Mouse (Mus musculus) spleen, postnatal 10 days (tissue): ENCODE data around the gene Tsx.
"Not testable (repeated sequence)": the region's sequence is repeated elsewhere in the genome, so short reads cannot be mapped to it uniquely, and the experiment has no call there.

Source experiments
- DNase-seq, 2 experiments: peaks; one replicate each; pipeline ENCODE4 v3.0.0; 2021 to 2022; ENCODE audit warnings: low spot score in 2 of 2

The Tsx gene

DNA sequence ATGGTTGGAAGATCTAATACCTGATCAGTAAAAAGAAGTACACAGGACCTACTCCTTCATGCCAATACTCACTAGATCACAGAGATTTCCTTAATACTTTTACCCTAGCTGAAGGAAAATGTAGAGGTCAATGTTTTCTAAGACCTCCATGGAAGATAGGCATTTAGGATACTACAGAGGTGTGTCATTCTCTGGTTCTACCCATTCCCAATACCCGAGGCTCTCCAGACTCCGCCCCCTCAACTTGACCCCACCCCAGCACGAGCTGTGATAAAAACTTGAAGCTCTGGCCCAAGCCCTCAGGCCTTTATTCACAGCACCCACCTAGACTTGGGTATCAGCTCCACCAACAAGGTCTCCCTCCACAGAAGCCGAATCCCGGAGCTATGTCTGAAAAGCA lies at the start of gene Tsx:
Tsx (plus strand) TSS at position 301 of the 400 bp plus-strand sequence.
- no peak for DNase-seq

DNA sequence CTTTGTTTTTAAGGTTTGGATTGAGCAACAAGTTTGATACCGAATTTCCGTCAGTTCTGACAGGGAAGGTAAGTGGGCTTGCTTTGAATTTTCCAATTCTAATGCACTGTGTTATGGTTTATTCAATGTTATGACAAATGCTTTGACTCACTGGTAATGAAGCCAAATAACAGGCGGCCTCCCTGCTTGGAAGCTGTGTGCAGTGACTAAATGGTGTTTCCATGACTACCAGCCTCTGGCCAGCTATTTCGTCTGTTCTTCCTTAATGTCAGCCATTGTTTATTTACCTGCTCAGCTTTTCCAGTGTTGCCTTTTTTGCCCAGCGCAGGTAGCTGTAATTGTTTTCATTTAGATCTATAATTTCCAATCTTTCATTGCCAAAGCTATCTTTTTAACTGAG lies 48.1 kb upstream of the Tsx start:
- no peak for DNase-seq

DNA sequence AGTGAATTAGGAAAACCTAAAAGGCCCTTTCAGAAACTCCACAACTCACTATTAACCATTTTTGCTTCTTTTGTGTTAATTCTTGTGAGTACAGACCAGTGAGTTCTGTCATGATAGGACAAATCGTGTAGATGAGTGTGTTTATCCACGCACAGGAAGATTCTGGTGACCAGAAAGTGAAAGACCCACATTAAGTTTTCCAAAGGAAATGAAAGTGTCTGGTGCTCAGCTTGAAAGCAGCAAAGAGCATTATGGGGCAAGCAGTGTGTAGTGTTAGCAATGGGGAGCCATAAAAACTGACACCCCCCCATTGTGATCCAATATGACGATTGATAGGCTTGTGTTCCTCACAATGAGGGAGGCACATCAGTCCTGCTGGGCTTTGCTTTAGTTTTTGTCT lies 45.6 kb upstream of the Tsx start:
- DNase-seq: no peak

DNA sequence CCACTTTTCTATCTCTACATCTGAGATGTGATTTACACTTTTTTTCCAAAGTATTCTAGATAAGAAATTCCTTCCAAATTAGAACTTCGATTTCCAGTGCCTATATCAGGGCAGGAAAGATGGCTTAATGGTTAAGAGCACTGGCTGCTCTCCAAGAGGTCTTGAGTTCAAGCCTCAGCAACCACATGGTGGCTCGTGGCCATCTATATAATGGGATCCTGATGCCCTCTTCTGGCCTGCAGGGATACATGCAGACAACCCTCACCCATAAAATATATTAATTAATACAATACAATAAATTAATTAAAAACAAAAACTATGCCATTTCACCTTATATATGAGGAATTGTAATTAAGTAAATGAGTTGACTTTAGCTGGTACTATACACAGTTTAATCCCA lies 43.0 kb upstream of the Tsx start:
- DNase-seq: no peak

DNA sequence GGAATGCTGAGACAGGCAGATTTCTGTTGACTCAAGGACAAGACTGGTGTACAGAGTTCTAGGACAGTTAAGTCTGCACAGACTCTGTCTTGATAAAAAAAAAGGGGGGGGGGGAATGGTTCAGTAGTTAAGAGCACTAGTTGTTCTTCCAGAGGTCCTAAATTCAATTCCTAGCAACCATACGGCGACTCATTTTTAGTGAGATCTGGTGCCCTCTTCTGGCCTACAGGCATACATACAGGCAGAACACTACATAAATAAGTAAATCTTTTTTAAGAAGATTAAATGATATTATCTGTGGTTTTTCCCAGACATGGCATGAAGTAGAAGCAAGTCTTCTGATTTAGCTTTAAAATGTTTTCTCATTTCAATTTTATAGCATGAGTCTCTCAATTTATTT lies 42.6 kb upstream of the Tsx start:
- no peak for DNase-seq

DNA sequence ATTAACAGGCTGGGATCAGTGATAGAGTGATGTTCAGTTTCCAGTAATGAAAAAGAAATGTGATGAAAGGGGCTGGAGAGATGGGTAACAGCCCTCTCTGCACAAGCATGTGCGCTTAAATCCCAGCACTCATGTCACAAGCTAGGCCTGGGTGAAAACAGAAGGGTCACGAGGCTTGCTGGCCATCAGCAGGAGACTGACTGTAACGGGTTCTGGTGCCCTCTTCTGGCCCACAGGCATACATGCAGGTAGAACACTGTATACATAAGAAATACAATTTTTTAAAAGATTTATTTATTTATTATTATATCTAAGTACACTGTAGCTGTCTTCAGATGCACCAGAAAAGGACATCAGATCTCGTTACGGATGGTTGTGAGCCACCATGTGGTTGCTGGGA lies 40.0 kb upstream of the Tsx start:
- DNase-seq: peak in 1 of 2 experiments; percentile 9

DNA sequence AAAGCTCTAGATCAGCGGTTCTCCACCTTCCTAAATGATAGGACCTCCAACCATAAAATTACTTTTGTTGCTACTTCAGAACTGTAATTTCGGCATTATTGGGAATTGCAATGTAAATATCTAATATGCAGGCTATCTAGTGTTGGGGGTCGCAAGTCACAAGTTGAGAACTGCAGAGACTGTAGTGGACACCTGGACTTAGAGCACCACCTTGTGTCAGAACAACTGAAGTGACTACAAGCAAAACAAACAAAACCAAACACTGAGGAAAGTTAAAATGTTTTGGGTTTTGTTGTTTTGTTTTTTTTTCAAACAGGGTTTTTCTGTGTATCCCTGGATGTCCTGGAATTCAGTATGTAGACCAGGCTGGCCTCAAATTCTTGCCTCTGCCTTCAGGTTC lies 29.7 kb upstream of the Tsx start:
- no peak for DNase-seq

DNA sequence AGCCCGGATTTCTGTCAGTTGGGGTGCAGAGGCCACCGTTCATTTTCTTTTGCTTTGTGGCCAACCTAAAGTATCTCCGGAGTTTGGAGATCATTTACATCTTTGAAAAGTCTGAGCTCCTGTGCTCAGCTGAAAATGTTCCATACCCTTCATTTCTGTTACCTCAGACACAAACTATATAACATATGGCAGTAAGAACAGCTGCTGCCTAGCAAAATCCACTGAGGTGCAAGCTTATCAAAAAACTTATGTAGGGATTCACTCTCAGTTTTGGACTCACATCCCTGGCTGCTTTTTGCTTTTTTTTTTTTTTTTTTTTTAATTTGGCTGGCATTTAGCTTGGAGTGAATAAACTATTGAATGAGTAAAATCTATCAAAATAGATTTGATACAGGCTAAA lies 26.1 kb upstream of the Tsx start:
- no peak for DNase-seq

DNA sequence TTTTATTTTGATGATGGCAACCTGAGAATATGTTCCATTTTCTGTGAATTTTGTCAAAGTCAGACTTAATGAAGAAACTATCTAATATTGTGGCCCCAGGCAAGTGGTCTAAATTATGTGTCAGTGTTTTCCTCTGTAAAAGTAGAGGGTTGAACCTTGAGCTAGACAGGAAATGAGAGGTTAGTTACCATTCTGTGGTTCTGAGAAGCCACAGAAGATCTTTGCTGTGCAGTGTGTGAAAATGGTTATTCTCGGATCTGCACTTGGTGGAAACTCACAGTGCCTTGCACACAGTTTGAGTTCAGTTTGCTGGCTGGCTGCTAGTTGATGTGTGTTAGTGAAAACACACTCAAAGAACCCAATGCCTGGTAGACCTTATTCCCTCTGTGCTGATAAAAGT lies 20.4 kb upstream of the Tsx start:
- DNase-seq: no peak

DNA sequence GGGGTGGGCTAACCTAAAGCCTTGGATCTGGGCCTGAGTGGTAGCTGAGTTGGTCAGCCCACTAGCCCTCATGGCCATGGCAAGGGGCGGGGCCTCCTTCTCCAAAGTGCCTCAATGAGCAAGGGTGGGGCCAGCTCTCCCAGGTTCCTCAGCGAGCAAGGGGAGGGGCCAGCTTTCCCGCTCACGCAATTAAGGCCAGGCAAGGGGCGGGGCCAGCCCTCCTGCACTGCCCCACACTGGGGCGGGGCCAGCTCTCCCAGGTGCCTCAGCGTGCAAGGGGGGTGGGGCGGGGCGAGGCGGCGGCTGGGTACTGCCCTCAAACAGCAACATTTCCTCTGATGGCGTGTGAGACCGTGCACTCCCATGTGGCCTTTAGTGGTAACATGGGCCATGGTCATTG lies 9.2 kb upstream of the Tsx start:
- no peak for DNase-seq

DNA sequence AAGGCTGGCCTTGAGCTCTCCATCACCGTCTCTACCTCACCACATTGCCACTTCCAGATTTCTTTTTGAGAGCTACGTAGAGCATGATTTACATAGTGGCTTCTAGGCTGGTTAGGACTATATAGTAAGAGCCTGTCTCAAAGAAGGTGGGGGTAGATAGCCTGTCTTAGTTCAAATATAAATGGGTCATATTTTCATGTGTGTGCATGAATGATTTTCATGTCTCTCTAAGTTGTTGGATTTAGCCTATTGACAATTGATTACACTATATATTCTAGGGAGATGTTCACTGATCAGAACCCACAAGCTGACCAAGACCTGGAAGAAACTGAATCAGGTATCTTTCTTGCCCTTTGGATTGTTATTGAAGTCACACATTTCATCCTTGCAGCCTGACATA lies 7.4 kb downstream of the Tsx start, which contains the start of gene Gm26992:
Gm26992 (plus strand) TSS at position 301 of the 400 bp plus-strand sequence.
- DNase-seq: no peak

DNA sequence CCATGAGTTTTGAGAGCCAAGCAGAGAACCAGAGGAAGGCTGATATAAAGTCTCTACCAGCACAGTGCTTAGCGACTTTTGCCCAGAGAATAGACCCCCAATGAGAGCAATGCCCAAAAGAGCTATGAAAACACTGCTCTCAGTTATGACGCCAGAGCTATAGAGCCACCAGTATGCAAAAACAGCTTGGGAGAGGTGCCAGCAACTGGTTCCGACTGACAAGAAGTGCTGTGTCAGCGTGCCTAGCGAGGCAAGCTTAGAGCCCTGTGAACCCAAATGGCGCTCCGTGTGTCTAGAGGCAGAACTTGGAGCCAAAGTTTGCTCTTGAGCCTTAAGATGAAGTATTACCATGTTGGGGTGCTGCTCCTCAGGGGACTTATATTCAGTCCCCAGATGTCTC lies 13.4 kb downstream of the Tsx start:
- no peak for DNase-seq

DNA sequence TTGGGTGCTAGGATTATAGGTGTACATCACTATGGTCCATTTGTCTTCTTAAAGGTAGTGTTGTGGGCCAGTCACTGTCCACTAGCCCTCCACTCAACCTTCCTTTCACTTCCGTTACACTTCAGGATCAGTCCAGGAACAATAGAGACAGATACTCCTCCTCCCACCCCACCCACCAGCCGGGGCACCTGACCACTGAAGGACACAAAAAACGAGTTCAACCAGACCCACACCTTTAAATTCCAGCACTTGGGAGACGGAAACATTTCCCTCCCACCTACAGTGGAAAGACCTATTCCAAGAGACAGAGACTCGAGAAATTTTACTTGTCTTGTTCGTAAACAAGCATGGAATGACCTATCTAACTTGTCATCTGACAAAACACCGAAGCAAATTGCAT lies 18.0 kb downstream of the Tsx start:
- DNase-seq: no peak

DNA sequence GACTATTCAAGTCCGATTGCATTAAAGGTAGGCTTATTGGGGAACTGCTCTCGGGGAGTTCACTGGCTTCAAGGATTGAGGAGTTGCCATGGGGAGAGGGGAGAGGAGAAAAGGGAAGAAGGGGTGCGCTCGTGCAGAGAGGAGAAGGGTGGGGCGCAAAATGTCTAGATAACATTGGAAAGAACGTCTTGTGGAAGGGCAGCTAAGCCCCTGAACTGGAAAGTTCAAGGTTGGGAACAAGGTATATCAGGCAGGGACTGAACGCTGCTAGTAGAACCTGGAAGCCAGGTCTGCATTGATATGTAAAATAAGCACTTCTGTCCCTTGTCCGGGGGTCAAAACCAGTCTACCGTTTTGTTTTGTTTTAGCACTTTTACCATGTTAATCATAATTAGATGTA lies 23.8 kb downstream of the Tsx start:
- no peak for DNase-seq

DNA sequence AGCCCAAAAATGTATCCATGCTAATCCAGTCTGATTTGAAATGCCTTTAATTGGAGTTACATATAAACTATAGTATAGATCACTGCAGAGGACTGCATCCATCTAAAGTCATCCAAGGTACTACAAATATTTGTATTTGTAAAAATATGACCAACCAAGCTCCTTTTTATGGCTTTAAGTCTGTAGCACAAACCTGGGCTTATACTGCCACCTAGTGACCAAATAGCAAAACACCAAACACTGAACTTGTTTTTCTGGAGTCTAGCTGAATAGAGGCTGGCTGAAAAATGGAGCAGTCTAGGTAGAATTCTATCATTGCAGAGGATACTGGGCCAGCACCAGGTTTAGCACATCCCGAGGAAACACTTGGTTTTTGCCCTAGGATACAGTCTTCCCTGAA lies 26.5 kb downstream of the Tsx start:
- no peak for DNase-seq

DNA sequence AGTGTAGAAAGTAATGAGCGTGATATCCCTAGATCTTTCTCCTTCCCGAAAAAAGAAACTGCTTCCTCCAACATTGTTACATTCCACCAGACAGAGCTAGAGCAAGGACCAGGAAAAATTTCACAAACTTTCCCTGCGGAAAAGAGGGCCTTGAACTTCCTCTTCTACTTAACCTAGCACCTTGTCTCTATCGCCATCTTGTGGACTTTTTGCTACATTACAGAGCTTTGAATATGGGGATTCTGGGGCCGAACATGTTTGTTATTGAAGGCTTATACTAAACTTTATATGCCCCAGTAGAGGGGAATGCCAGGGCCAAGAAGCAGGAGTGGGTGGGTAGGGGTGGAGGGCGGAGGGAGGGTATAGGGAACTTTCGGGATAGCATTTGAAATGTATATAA lies 29.5 kb downstream of the Tsx start:
- no peak for DNase-seq

DNA sequence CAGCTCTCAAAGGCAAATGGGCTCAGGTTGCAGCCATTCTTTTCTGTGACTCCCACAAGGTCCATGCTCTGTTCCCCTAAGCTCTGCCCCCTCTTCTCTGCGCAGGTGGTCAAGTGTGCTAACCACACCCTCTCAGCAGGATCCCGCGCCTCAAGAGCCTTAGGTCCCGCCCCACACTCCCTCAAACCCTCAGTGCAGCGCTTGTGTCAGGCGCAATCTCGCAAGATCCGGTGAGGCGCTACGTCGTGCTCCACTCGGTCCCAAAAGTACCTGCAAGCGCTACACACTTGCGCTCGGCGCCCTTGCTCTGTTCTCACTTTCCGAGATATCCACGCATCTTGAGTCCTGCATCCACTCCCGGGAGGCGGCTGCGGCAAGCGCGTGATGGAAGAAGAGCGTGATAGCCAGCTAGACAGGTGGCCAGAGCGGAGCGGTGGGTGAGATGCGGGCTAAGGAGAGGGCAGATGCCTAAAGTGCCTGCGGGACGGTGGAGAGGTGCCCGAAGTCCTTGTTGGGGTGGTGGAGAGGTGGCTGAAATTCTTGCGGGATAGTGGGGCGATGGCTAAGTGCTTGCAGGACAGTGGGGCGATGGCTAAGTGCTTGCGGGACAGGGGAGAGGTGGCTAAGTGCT lies 33.4 kb downstream of the Tsx start:
- peak; percentile 45 to 51 for DNase-seq

DNA sequence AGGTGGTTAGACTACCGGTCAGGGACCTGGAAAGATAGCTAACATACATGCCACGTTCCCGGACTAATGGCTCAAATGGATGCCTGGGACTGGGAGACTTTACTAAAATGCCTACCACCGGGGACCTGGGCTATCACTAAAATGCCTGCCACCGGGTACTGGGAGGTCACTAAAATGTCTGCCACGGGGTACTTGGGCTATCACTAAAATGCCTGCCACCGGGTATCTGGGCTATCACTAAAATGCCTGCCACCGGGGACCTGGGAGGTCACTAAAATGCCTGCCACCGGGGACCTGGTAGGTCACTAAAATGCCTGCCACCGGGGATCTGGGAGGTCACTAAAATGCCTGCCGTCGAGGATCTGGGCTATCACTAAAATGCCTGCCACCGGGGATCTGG lies 34.2 kb downstream of the Tsx start:
- peak in 1 of 2 experiments; percentile 23 for DNase-seq

DNA sequence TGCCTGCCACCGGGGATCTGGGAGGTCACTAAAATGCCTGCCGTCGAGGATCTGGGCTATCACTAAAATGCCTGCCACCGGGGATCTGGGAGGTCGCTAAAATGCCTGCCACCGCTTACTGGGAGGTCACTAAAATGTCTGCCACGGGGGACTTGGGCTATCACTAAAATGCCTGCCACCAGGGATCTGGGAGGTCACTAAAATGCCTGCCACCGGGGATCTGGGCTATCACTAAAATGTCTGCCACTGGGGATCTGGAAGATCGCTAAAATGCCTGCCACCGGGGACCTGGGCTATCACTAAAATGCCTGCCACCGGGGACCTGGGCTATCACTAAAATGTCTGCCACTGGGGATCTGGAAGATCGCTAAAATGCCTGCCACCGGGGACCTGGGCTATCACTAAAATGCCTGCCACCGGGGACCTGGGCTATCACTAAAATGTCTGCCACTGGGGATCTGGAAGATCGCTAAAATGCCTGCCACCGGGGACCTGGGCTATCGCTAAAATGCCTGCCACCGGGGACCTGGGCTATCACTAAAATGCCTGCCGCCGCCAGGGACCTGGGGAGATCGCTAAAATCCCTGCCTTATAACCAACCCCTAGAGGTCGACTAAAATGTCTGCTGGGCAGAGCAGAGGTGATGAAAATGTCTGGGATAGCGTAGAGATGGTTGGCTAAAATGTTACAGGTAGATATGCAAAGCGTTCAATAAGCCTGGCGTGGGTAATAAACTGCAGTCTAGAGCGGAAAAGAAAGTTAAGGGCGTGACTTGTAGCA lies 34.9 kb downstream of the Tsx start:
- DNase-seq: not testable (repeated sequence)

DNA sequence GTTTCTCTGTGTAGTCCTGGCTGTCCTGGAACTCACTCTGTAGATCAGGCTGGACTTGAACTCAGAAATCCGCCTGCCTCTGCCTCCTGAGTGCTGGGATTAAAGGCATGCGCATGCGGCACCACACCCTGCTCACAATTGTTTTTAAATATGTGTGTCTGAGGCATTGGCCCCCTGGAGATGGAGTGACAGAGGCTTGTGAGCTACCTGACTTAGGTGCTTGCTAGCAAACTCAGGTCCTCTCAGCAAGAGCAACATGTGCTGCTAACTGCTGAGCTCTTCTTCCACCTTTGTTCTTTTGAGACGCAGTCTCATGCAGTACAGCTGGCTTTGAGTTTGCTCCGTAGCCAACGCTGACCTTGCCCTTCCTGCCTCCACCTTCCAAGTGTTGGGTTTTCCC lies 38.5 kb downstream of the Tsx start:
- DNase-seq: no peak

DNA sequence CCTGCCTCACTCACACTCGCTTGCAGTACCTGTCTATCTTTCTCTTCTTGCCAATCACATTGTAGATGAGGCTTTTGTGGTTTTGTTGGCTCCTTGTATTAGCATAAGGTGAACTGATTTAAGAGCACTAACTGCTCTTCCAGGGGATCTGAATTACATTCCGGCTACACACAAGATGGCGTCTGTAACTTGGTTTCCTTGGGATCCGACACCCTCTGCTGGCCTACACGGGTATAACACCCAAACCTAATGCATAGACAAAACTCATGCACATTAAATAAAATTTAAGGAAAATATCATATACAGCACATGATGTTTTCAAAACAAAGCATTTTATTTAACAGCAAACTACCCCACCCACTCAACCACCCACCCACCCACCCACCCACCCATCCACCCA lies 45.8 kb downstream of the Tsx start:
- DNase-seq: peak in 1 of 2 experiments; percentile 40

DNA sequence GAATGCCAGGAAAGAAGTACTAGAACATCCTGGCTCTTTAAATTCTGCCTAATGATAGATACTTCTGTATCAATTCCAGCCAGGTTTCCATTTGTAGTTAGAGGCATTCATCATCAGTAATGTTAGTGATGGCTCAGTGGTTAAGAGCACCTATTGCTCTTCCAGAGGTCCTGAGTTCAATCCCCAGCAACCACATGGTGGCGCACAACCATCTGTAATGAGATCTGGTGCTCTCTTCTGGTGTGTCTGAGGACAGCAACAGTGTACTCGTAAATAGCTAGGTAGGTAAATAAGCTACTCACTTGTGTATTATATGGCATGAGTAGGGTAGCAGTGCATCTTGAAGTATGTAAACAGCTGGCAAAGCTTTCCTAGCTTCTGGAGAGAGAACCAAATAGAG lies 54.7 kb downstream of the Tsx start:
- no peak for DNase-seq

DNA sequence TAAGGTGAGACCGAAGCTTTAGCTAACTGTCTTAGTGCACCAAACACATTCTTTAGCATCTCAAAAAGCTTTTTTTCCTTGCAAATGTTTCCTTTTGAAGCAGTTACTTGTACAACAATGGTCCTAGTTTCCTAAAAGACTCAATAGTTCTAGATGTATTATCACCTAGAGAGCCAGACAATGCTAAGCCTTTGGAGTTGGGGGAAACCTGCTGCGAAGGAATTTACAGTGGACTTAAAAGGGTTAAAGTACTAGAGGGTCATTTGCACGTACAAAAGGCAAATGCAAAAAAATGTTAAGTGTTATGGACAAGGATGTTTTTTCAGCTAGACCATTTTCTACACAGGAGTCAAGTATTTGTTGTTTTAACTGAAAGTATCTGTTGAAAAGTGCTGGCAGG lies 58.1 kb downstream of the Tsx start:
- DNase-seq: no peak
